Mouse (Mus musculus): ENCODE measurements around the gene Prdm10.

The Prdm10 gene

DNA sequence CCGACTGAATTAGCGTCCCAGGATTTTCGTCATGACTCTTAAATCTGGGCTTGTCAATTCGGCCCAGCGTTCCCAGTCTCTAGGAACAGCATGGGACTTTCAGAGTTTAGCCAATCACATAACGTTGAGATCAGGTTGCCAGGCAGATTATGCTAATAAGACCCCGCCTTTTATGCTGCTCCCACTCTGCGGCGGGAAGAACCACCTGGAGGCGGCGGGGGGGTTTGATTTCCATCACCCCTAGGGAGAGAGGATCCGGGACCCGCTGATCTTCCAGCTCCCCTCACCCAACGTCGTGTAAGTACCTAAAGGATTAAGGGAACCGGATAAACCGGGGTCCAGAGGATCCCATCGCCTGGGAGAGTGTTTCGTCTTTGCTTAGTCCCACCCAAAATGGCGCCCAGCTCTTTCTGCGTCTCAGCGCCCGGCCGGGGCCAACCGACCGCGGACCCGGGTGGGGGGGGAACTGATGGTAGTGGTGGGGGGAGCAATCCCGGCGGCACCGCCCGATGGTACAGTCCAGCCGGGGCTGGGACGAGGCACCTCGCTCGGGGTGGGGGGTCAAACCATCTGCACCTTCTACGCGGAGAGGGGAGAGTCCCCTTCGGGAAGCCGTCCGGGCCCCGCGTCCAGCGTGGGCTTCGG lies at the start of gene Prdm10:
TSS of gene Prdm10 (plus strand) at position 173 of the 645 bp plus-strand sequence.
- peak; percentile 98 for DNase-seq

DNA sequence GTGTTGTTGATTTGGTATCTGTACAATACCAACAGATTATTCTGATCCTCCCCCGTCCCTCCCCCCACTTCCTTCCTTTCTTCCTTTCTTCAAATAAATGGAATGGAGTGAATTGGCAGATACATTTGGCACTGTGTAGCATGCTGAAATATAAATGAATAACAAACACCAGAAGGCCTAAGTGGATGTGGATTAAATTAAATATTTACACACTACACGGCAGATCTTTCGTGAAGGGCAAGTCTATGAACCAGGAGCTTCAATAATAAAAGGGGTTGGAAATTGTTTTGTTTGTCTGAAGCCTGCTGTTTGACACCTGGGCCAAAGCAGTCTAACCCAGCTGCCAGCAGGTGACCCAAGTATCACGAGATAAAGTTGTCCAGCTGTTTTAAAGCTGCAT lies 45.3 kb upstream of the Prdm10 start:
- DNase-seq: no peak

DNA sequence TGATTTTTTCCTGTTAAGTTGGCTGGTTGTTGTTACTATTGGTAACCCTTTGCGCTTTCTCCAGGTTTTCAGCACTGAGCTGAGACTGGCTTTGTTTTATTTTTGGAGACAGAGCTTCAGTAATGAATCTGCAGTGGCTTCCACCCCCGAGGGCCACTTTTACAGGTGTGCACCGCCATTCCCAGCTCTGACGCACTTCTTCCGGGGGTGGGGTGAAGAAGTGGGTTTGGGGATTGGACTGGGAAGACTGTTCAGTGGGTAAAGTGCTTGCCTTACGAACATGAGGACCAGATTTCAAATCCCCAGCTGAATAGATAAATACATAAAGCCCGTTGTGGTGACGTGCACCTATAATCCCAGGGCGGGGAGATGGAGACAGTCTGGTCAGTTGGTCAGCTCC lies 44.8 kb upstream of the Prdm10 start:
- DNase-seq: no peak

DNA sequence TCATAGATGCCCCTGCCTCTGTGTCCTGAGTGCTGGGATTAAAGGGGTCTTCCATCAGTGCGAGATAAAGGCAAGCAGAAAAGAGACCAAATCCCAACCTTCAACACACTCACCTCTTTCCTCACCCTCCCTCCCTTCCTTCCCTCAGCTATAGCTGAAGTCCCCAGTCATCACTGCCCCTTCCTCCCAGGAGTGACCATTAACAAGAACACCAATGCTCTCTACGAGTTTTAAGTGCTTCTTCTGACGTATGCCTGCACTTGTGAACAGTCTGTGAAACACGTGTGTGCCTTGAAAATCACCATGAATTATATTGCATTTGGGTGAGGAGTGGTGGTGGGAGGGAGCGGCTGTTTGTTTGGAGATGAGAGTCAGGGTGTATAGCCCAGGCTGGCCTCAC lies 44.3 kb upstream of the Prdm10 start:
- no peak for DNase-seq

DNA sequence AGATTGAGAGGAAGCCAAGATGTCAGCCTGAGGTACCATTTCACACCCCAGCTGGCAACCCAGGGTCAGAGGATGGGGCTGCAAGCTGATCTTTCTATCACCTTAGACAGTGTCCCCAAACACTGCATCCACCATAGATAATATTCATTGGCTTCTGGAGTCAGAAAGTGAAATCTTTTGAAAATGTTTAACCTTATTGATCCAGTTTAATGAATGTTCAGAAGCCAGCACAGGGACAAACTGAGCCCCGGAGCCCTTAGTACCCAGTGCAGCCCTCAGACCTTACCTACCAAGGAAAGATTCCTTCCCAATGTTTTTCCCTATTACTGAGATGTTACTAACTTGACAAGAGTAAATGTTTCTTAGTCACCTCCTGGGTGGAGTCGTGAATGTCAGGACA lies 41.8 kb upstream of the Prdm10 start:
- no peak for DNase-seq

DNA sequence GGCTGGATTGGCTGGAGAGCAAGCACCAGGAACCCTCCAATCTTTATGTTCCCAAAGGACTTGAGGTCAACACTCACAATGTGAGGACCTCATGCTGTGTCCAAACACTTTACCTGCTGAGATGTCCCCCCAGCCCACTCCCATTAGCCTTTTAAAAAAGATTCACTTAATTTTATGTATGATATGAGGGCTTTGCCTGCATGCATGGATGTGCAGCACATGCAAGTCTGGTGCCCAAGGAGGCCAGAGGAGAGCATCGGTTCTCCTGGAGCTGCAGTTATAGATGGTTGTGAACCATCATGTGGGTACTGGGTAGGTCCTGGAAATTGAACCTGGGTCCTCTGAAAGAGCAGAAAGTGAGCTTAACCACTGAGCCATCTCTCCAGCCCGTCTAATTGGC lies 40.8 kb upstream of the Prdm10 start:
- DNase-seq: no peak

DNA sequence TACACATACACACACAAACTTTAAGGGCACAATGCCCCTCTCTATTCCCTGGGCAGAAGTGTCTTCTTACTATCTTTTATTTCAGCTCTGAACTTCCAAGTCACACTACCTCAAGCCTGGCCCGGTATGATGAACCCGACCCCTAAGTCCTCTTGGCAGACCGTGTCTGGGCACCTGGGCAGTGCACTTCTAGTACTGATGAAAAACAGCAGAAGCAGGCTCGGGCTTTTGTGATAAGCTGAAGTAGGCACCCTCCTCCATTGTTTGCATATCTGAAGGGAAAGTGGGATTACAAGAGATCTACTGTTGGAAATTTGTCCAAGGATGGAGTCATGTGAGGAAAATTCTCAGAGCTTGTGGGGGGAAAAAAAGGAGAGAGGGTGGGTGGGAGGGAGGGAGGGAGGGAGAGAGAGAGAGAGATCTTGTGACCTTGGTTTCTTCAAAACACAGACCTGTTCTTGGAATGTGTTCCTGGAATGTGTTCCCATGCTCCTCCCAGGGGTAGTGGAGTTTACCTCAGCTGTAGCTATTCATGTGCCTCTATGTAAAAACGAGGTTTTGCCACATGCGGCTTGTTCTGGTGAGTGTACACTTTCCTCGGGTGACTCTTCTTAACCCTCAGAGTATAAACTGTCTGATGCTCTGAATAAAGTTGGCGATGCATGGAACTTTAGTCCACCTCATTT lies 39.7 kb upstream of the Prdm10 start:
- DNase-seq: no peak

DNA sequence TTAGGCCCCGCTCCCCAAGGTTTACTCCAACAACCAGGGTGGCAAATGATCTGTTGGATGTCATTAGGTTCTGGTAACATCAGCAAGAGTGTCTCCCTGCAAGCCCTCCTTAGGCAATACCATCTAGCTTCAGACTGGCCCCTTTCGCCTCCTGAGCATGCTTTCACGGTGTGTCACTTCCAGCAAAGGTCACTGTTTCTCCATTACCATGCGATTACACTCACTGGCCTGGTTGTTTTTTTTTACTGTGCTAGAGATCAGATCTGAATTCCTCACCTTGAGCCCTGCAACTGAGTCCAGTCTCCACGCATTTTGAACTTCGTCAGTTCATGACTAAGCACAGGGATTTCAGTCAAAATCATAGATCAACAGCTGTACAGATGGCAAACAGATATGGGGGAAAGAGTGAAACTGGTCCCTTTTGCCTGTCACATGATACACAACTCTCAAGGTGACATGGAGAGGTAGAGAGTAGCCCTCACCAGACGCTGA lies 39.1 kb upstream of the Prdm10 start:
- DNase-seq: no peak

DNA sequence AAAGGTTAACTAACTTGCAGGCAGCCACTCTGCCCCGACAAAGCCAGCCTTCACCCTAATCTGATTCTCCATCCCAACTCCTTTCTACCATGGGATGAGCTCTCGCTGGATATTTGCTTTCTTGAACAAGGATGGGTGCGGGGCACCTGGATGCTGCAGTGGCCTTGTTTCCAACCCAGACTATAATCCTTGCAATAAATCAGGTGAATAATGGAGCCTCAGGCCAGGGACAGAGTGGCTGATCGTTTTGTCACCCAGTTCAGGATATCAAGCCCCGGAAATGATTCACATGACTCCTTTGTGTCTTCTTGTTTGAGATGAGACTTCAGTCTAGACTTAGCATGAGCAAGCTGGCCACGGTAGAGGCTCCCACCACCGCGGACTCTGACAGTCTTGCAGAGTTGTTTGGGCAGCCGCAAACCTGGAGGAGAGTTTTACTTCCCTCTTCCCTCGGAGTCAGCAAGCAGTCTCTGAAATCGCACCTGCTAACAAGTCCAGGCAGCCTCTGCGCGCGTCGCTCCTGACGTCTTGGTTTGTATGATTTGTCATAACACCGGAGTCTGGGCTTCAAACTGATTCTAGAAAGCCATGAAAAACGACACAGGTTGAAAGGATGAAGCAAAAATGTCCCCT lies 36.9 kb upstream of the Prdm10 start:
- DNase-seq: no peak

DNA sequence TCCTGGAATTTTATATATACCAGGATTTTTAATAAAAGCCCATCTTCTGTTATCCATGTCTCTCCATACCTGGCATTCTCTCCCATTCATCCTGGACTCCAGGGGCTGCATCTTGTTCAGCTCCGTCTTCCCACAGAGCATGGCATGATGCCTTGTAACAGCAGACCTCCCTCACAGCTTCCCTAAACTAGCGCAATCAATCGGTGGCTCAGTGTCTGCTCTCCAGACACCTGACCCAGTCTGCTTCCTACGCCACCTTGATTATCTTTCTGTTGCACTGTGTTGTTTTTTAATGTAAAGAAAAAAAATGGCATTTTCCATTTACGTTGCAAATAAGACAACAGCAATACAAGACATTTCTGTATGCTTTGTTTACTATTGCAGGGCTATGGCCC lies 36.4 kb upstream of the Prdm10 start:
- no peak for DNase-seq

DNA sequence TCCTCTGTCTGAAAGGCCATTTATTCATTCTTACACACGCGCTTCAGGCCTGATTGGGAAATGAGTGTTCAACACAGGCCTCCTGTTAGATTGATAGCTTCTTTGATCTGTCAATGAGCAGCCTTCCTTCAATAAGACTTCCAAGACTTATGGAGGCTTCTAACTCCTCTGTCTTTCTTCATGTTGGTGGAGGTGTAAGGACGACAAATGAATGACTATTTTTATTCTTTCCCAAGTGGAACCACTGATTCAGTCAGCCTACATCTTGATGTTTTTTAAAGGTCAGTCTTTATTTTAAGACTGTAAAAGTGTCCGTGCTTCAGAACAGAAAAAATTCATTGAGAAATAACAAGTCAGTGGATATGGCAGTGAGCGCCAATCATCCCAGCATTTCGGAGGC lies 35.3 kb upstream of the Prdm10 start:
- no peak for DNase-seq

DNA sequence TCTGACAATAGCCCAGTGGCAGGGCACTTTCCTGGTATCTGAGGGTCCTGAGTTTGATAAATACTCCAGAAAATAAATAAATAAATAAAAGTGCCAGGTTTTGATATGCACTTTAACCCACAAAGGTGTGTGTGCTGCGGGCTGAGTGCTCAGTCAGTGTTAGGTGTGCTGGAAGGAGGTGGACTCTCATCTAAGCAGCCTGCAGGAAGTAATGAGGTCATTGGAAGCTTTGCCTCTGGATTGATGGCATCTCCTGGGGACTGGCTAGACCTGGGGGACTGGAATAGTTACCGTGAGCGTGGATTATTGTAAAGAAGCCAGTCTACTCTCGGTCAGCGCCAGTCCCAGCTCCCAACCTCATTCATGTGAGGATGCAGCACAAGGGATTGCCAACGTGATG lies 33.9 kb upstream of the Prdm10 start:
- no peak for DNase-seq

DNA sequence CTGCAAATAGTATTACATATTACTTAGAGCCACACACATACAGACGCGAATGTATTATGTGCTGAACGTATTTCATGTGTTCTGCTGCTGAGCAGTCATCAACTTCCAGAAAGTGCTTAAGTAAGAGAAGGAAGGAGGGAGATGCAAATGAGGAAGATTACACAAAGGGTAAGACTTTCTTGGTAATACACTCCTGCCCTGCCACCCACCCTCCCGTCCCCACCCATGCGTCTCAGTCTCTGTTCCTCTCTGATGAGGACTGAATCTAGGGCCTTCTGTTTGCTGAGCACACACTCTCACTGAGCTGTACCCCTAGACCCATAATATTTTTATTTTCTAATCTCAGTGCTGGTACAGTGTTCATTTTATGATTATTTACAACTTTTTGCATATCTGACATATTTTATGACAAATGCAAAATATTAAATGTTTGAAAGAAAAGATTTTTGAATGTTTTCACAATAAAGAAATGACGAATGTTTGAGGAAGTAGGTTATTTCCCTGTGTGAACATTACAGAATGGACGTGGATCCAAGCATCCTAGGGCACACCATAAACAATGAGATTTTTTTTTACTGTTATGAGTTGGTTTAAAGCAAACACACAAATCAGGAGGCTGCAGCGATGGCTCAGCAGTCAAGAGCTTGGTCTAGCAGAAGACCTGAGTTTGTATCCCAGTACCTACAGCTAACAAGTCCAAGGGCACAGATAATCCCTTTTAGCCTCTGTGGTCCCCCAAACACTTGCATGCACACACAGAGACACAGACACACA lies 32.7 kb upstream of the Prdm10 start:
- no peak for DNase-seq

DNA sequence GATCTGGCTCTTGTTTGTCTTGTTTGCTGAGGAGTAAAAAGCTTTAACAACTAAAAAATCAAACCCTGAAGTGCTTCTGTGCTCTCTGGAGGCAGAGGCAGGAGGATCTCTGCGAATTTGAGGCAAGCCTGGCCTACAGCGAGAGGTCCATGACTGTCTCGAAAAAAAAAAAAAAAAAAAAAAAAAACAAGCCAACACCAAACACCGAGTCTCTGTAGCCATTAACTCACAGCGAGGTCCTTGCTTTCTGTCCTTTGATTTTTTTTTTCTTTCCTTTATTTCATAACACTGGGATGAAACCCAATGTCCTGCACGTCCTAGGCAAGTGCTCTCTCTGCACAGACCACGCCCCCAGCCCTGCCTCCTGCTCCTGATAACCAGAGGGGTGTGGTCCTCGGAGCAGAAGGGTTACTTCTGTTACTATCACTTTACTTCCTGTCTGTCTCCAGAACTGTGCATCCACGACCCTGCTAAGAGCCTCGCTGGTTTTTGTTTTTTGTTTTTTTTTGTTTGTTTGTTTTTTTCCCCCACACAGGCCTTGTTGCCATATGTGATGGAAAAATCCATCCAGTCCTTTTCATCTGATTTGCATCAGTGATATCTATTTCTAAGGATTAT lies 28.0 kb upstream of the Prdm10 start:
- no peak for DNase-seq

DNA sequence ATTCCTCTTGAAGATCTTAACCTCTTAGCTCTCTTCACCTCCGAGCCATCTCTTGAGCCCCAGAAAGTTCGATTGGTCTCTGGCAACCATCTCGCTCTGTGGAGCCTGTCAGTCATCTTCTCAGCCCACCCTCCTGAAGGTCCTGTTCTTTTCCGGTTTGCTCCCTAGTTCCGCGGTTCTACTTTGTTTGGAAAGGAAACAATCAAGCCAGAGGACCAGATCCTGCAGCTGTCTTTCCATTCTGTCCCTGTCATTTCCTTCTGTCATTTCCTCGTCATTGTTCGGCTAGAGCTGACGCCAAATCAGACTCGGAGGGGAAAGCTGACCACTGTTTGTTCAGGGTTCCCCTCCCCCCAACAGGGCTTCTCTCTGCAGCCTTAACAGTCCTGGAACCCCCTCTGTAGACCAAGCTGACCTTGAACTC lies 27.0 kb upstream of the Prdm10 start:
- no peak for DNase-seq

DNA sequence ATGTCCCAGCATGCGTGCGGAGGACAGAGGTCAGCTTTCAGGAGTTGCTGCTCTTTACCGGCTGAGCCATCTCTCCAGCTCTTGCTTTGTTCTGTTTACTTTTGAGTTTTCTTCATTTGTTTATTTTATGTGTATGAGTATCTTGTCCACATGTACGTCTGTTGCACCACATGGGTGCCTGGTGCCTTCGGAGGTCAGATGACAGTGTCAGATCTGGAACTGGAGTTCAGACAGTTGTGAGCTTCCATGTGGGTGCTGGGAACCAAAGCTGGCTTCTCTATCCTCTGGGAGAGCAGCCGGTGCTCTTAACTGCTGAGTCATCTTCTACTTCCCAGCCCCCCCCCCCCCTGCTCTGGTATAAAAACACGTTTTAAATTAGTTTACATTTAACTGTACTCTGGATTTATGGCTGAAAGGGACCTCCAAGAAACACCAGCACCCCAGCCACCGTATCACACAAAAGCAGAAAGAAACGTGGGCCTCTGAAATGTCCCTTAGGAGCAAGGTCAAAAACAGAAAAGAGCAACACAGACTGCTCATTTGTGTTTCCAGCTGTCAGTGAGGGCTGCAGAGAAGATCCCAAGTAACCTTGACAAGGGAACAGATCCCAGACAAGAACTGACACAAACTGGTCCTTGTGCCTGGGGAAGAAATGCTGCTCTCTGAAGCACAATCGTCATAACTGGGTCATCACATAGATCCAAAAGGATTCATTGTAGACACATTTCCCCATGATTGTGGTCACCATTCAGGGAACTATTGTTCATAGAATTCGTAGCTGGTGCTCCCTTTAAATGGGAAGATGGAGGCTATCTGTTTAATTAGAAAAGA lies 26.3 kb upstream of the Prdm10 start:
- no peak for DNase-seq

DNA sequence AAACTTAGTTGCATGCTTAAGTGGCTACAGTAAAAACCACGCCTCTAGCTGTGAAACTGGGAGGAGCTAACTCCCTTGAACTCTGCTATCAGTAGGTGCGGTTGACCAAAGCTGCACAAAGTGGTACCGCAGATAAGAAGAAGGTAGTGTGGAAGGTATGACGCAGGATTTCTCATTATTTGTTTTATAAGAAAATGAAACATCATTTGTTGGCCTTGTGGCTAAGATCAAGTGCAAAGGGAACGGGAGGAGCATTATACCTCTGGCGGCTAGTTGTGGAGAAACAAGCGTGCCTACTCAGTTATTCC lies 25.7 kb upstream of the Prdm10 start:
- no peak for DNase-seq

DNA sequence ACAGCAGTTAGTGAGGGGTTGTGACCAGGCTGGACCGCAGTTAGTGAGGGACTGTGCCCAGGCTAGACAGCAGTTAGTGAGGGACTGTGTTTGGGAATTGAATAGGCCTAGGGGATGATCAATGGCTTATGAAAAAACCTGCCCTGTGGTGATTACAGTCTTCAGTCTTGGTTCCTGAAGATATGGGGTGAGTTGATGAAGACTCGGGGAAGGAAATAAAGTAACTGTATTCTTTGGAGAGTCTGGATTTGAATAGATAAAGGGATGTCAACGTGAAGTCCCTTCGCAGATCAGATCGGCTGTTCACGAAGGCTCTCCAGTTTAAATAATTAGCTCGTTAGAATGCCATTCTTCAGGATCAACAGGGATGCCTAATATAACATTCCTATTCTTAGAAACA lies 24.4 kb upstream of the Prdm10 start:
- DNase-seq: no peak

DNA sequence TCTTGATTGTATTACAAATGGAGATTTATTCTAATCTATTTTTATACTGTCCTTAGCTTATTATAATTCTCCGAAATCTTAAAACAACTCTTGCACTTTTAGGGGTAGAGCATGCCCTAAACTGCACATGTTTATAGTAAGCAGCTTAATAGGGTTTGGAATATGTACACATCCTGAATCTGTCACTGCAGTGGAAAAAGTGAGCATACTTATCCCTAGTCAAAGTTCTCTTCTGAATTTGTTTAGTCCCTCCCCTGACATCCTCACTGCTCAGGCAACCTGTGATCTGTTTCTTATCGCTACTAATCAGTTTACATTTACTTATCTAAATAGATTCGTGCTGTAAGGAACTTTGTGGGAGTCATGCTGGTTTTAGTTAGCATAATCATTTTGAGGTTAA lies 22.1 kb upstream of the Prdm10 start:
- no peak for DNase-seq

DNA sequence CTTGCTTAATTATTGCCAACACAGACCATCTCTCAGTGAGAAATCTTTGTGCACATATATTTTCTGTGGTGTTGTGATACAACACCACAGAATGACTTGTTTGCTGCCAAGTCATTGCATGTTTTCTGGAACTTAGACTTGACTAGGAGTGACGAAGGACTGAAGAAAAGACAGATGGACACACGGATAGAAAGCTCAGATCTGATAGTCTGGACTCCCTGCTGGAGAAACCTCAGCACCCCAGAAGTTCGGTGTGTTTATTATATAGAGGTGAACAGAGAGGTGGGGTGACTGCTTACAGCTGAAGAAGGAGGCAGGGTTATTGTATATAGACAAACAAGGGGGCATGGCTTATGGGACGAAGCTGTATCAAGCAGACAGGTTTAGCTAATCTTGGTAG lies 20.1 kb upstream of the Prdm10 start:
- DNase-seq: no peak

DNA sequence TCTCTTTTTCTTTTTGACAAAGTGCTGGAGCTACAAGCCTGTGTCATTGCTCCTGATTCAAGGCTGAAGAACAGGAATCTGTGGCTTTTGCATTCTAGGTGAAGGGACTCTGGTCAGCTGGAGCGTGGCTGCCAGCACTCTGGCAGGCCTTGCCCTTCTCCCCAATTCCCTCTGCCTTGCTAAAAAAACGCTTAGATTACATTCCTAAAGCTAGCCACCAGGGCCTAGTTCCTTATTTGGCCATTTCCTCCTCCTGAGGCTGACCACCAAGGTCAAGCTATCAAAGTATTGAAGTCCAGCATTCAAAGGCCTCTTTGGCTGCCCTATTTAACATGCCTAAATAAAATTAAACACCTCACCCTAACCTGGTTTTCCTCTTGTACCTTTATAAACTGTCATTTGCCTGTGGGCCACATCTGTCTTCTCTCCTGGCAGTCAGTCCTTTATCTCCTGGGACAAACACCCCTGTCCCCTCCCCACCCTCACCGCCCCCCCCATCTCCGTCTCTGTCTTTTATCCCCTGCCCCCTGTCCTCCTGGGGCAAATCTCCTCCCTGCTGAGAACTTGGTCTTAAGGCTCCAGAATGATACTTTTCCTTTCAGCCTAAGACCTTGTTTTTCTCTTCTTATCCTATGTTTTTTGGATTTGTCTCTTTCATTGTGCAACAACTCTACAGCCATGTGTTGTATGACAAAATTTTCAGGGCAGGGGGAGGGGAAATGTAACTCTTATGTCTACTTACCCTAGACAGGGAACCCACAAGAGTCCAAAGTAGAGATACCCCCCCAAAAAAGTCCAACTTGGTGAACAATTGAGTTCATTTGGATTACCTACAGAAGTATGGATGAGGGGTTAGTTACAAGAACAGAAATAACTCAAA lies 17.9 kb upstream of the Prdm10 start:
- no peak for DNase-seq
